ENCODE assay signal across 9 mouse cellular contexts in genomic region chr1:80630179-80631149, GRCm38 (mm10).
A peak's percentile ranks its signal among the peaks of the same experiment; 100 is the strongest.
DNase-seq lines count a peak whose midpoint lies in the region; ATAC-seq and TF ChIP-seq lines count a peak whose summit lies in the region.
"Had no signal": no experiment of that assay in that cellular context is flagged by ENCODE, and none has a peak within 500 bp of the region (broad histone marks: within the 10 kb centered on the region; RNA-seq: fewer than 3 reads in every experiment).

No protein-coding gene starts in this region.

- no peak for TF ChIP-seq CTCF in layer of hippocampus, adult 2 months (conservative IDR thresholded peaks at IDR 0.05)

- H3K9me3 ChIP-seq in forebrain, embryonic 13.5 days (replicated peaks), result no peaks in the 10 kb centered on the region
- H3K9me3 ChIP-seq in limb, embryonic 10.5 days (replicated peaks), result no peaks in the 10 kb centered on the region
- H3K9me3 ChIP-seq in neural tube, embryonic 13.5 days, result no peaks in the 10 kb centered on the region

- H3K27me3 ChIP-seq in forebrain, embryonic 13.5 days, result no peaks in the 10 kb centered on the region
- no peaks in the 10 kb centered on the region for H3K27me3 ChIP-seq in limb, embryonic 10.5 days (ENCODE audit: low read depth, poor library complexity, severe bottlenecking)
- H3K27me3 ChIP-seq in neural tube, embryonic 13.5 days, result no peaks in the 10 kb centered on the region

- no peak overlapping the region for H3K9ac ChIP-seq in forebrain, embryonic 13.5 days
- H3K9ac ChIP-seq in neural tube, embryonic 13.5 days, result no peak overlapping the region

- no peaks in the 10 kb centered on the region for H3K36me3 ChIP-seq in forebrain, embryonic 13.5 days (ENCODE audit: poor library complexity, severe bottlenecking)
- no peaks in the 10 kb centered on the region for H3K36me3 ChIP-seq in limb, embryonic 10.5 days
- H3K36me3 ChIP-seq in neural tube, embryonic 13.5 days, result no peaks in the 10 kb centered on the region

- H3K4me3 ChIP-seq in layer of hippocampus, adult 2 months, result no peak overlapping the region
- H3K4me3 ChIP-seq in forebrain, embryonic 13.5 days, result no peak overlapping the region
- no peak overlapping the region for H3K4me3 ChIP-seq in limb, embryonic 10.5 days
- H3K4me3 ChIP-seq in neural tube, embryonic 13.5 days, result no peak overlapping the region

- no peak overlapping the region for H3K4me2 ChIP-seq in forebrain, embryonic 13.5 days
- H3K4me2 ChIP-seq in neural tube, embryonic 13.5 days, result peak overlapping the region; percentile 6; the same call in 1 of the 2 replicates

- H3K27ac ChIP-seq in layer of hippocampus, adult 2 months, result peak overlapping the region; percentile 72
- H3K27ac ChIP-seq in forebrain, embryonic 13.5 days, result no peak overlapping the region
- peak overlapping the region; percentile 61; the same call in 1 of the 2 replicates for H3K27ac ChIP-seq in limb, embryonic 10.5 days
- peak overlapping the region; percentile 49 for H3K27ac ChIP-seq in neural tube, embryonic 13.5 days (replicated peaks)

- peak; percentile 62 for ATAC-seq in forebrain, embryonic 13.5 days
- ATAC-seq in neural tube, embryonic 13.5 days (ENCODE audit: low read depth), result peak; percentile 71

- peaks cover 9% of the 10 kb centered on the region; the same call in 1 of the 2 replicates for H3K4me1 ChIP-seq in forebrain, embryonic 13.5 days
- H3K4me1 ChIP-seq in limb, embryonic 10.5 days, result peaks cover 17% of the 10 kb centered on the region
- peaks cover 17% of the 10 kb centered on the region for H3K4me1 ChIP-seq in neural tube, embryonic 13.5 days (replicated peaks)

- DNase-seq in layer of hippocampus, adult 2 months (ENCODE audit: low spot score in 2 of 2), result peak in 1 of 2 experiments; percentile 52
- DNase-seq in layer of hippocampus, adult 11-12 months (ENCODE audit: low spot score), result no peak
- no peak for DNase-seq in limb, embryonic 10.5 days (ENCODE audit: low spot score)
- no peak for DNase-seq in kidney, postnatal 36 days
- DNase-seq in thymus, postnatal 14 days, result no peak
- DNase-seq in adrenal gland, adult 8-10 months, result no peak
- DNase-seq: cerebellum, adult 18-20 months had no signal

- 32% methylated on average over 5 of the region's 5 CpGs for WGBS in forebrain, embryonic 13.5 days
- 72% methylated on average over 5 of the region's 5 CpGs for WGBS in limb, embryonic 10.5 days
- 29% methylated on average over 5 of the region's 5 CpGs for WGBS in neural tube, embryonic 13.5 days
